Mouse (Mus musculus): ENCODE data around the gene Foxj3. TPM values are rescaled to one million over a fixed set of nuclear protein-coding genes. Genes with fewer than 3 reads are reported as not detected.
A peak's percentile ranks its signal among the peaks of the same experiment; 100 is the strongest.

The Foxj3 gene
- polyA plus RNA-seq, 1 experiment: 9.3 TPM

DNA sequence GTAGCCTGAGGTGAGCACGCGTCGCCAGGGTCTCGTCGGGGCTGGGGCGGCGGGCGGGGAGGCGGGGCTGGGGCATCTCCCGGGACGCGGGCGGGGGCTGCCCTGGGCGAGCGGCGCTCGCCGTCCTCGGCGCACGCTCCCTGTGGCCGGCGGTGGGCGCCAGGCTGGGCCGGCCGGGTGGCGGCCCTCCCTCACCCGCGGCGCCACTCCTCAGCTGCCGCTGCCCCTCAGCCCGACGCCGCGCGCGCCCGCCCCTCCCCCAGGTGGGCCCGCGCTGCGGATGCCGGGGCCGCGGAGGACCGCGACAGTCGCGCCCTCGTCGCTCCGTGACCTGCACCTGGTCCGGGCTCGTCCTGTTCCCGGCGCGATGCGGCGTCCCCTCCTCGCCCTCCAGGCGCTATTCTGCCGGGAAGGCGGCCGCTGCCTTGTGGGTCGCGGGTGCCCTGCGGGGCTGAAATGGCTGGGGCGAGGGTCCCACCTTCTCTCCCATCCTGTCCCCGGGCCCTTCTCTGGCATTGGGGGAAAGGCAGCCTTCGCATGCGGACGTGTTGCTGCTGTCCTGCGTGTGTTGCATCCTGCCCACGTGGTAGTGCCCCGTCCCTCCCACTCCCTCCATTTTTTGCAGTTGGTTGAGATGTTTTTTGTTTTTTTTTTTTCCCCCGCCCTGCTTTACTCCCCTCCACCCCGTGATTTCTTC is 3.2 kb downstream of the Foxj3 start:
- Histone ChIP-seq H3K4me3 (ENCODE audit: insufficient read depth, poor library complexity, severe bottlenecking) (peak overlapping the region; percentile 78), H3K36me3 (ENCODE audit: control insufficient read depth, insufficient read depth) (no peaks in the 10 kb centered on the region), H3K79me3 (ENCODE audit: low read depth) (peaks cover 45% of the 10 kb centered on the region), H3K79me2 (ENCODE audit: control insufficient read depth, insufficient read depth) (peaks cover 55% of the 10 kb centered on the region), H3K27me3 (ENCODE audit: control insufficient read depth, insufficient read depth, insufficient read length) (no peaks in the 10 kb centered on the region), H3ac (ENCODE audit: control insufficient read depth, insufficient read length, low read depth) (peak overlapping the region; percentile 88)
- no peak for TF ChIP-seq MYOG (IDR thresholded peaks at IDR 0.05; ENCODE audit: control insufficient read depth, extremely low read depth, insufficient read length)
- no peak for TF ChIP-seq MYOD1 (IDR thresholded peaks at IDR 0.05; ENCODE audit: control insufficient read depth, insufficient read length, low read depth)
- no peak for TF ChIP-seq FOSL1 (IDR thresholded peaks at IDR 0.05; ENCODE audit: insufficient read depth, low read length, poor library complexity, severe bottlenecking)
- TF ChIP-seq MAX (IDR thresholded peaks at IDR 0.05): peak; percentile 83
- peak; percentile 75 for TF ChIP-seq USF1 (IDR thresholded peaks at IDR 0.05; ENCODE audit: low read depth)

GRCm38 (mm10) chr4:119540533-119540890 is 3.7 kb downstream of the Foxj3 start:
- H3K27me3 ChIP-seq (ENCODE audit: control insufficient read depth, insufficient read depth, insufficient read length): no peaks in the 10 kb centered on the region
- TF ChIP-seq USF1 (IDR thresholded peaks at IDR 0.05; ENCODE audit: low read depth) (no peak), MYOD1 (IDR thresholded peaks at IDR 0.05; ENCODE audit: control insufficient read depth, insufficient read length, low read depth) (no peak), MYOG (IDR thresholded peaks at IDR 0.05; ENCODE audit: control insufficient read depth, extremely low read depth, insufficient read length) (no peak), MAX (IDR thresholded peaks at IDR 0.05) (no peak)
- H3K4me3 ChIP-seq (ENCODE audit: insufficient read depth, poor library complexity, severe bottlenecking): peak overlapping the region; percentile 78
- peak overlapping the region; percentile 22 for H3ac ChIP-seq (ENCODE audit: control insufficient read depth, insufficient read length, low read depth)
- H3K79me3 ChIP-seq (ENCODE audit: low read depth): peaks cover 50% of the 10 kb centered on the region
- peaks cover 61% of the 10 kb centered on the region for H3K79me2 ChIP-seq (ENCODE audit: control insufficient read depth, insufficient read depth)
- no peaks in the 10 kb centered on the region for H3K36me3 ChIP-seq (ENCODE audit: control insufficient read depth, insufficient read depth)

DNA sequence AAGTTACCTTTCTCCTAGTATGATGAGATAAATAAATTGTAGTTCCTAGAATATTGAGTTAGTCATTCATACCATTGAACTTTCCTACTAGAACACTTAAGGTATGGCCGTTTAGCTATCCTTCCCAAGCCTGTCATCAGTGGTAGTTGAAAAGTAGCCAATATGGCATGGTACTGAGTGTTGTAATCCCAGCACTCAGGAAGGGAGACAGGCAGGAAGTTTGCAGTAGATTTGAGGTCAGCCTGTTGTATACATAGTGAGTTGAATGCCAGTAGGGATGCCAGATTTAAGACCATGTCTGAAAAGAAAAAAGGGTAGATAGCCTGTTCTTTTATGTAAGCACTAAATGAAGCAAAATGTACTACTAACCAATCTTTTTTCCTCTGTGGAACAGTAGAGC is 14.1 kb downstream of the Foxj3 start:
- Histone ChIP-seq H3ac (ENCODE audit: control insufficient read depth, insufficient read length, low read depth) (no peak overlapping the region), H3K36me3 (ENCODE audit: control insufficient read depth, insufficient read depth) (peaks cover 7% of the 10 kb centered on the region), H3K79me2 (ENCODE audit: control insufficient read depth, insufficient read depth) (peaks cover 100% of the 10 kb centered on the region), H3K27me3 (ENCODE audit: control insufficient read depth, insufficient read depth, insufficient read length) (no peaks in the 10 kb centered on the region), H3K4me3 (ENCODE audit: insufficient read depth, poor library complexity, severe bottlenecking) (no peak overlapping the region), H3K79me3 (ENCODE audit: low read depth) (peaks cover 92% of the 10 kb centered on the region)
- TF ChIP-seq MYOG (IDR thresholded peaks at IDR 0.05; ENCODE audit: control insufficient read depth, extremely low read depth, insufficient read length) (no peak), FOSL1 (IDR thresholded peaks at IDR 0.05; ENCODE audit: insufficient read depth, low read length, poor library complexity, severe bottlenecking) (no peak), CEBPB (IDR thresholded peaks at IDR 0.05; ENCODE audit: low read depth) (no peak), MYOD1 (IDR thresholded peaks at IDR 0.05; ENCODE audit: control insufficient read depth, insufficient read length, low read depth) (no peak), MAX (IDR thresholded peaks at IDR 0.05) (no peak), CTCF (IDR thresholded peaks at IDR 0.05; ENCODE audit: control insufficient read depth, insufficient read depth, insufficient read length) (no peak)

GRCm38 (mm10) chr4:119555466-119555865 is 18.7 kb downstream of the Foxj3 start:
- peaks cover 4% of the 10 kb centered on the region for H3K36me3 ChIP-seq (ENCODE audit: control insufficient read depth, insufficient read depth)
- no peak for TF ChIP-seq CTCF (IDR thresholded peaks at IDR 0.05; ENCODE audit: control insufficient read depth, insufficient read depth, insufficient read length)
- TF ChIP-seq FOSL1 (IDR thresholded peaks at IDR 0.05; ENCODE audit: insufficient read depth, low read length, poor library complexity, severe bottlenecking): no peak
- TF ChIP-seq MYOD1 (IDR thresholded peaks at IDR 0.05; ENCODE audit: control insufficient read depth, insufficient read length, low read depth): no peak
- TF ChIP-seq USF1 (IDR thresholded peaks at IDR 0.05; ENCODE audit: low read depth): no peak
- no peak for TF ChIP-seq CEBPB (IDR thresholded peaks at IDR 0.05; ENCODE audit: low read depth)
- TF ChIP-seq MYOG (IDR thresholded peaks at IDR 0.05; ENCODE audit: control insufficient read depth, extremely low read depth, insufficient read length): no peak
- TF ChIP-seq MAX (IDR thresholded peaks at IDR 0.05): no peak
- H3ac ChIP-seq (ENCODE audit: control insufficient read depth, insufficient read length, low read depth): no peak overlapping the region

DNA sequence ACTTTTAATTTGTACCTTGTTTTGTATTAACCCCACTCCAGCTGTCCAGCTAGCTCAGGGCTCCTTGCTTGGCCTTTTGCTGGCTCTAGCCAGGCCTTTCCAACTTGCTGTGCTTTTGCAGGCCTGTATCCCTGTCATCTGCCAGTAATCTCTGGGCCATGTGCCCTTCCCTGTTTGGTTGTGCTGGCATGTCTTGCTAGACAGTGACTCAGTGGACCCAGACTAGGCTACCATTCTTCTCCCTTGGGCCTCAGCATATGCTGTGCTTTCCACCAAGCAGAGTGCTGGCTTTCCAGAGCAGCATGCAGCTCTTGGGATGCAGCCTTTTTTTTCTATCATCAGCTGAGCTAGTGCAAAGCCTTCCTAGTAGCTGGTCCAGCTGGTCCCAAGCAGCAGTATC is 26.3 kb downstream of the Foxj3 start:
- H3K27me3 ChIP-seq (ENCODE audit: control insufficient read depth, insufficient read depth, insufficient read length): no peaks in the 10 kb centered on the region
- H3K79me2 ChIP-seq (ENCODE audit: control insufficient read depth, insufficient read depth): peaks cover 92% of the 10 kb centered on the region
- no peak overlapping the region for H3K4me3 ChIP-seq (ENCODE audit: insufficient read depth, poor library complexity, severe bottlenecking)
- H3ac ChIP-seq (ENCODE audit: control insufficient read depth, insufficient read length, low read depth): no peak overlapping the region
- TF ChIP-seq FOSL1 (IDR thresholded peaks at IDR 0.05; ENCODE audit: insufficient read depth, low read length, poor library complexity, severe bottlenecking) (no peak), MYOD1 (IDR thresholded peaks at IDR 0.05; ENCODE audit: control insufficient read depth, insufficient read length, low read depth) (no peak), CEBPB (IDR thresholded peaks at IDR 0.05; ENCODE audit: low read depth) (no peak), MAX (IDR thresholded peaks at IDR 0.05) (no peak), MYOG (IDR thresholded peaks at IDR 0.05; ENCODE audit: control insufficient read depth, extremely low read depth, insufficient read length) (no peak)
- H3K79me3 ChIP-seq (ENCODE audit: low read depth): peaks cover 80% of the 10 kb centered on the region
- H3K36me3 ChIP-seq (ENCODE audit: control insufficient read depth, insufficient read depth): peaks cover 19% of the 10 kb centered on the region

More at GRCm38 (mm10) chr4:119555466-119555865, 18.7 kb downstream of the Foxj3 start:
- Histone ChIP-seq H3K4me3 (ENCODE audit: insufficient read depth, poor library complexity, severe bottlenecking) (no peak overlapping the region), H3K27me3 (ENCODE audit: control insufficient read depth, insufficient read depth, insufficient read length) (no peaks in the 10 kb centered on the region), H3K79me3 (ENCODE audit: low read depth) (peaks cover 96% of the 10 kb centered on the region), H3K79me2 (ENCODE audit: control insufficient read depth, insufficient read depth) (peaks cover 100% of the 10 kb centered on the region)

DNA sequence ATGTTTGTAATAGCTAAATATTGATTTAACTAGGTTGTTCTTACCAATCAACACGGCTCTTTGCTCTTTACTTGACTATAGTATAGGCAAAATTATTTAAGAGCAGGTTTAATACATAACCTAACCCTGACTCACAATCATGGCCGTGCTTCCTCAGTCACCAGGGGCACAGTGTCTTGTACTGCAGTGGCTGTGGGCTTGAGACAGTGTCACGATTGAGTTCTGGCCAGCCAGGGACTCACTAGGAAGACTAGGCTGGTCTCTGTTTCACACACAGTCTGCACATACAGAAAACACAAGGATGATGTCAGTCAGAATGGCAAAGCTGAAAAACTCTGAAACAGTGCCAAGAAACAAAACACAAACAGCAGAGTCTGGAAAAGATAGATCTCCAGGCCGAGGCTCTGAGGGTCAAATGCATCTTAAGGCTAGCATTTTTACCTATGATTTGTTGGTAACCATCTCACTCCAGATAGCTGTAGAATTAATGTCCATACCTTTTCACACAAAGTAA is 29.6 kb downstream of the Foxj3 start:
- no peak overlapping the region for H3K4me3 ChIP-seq (ENCODE audit: insufficient read depth, poor library complexity, severe bottlenecking)
- TF ChIP-seq FOSL1 (IDR thresholded peaks at IDR 0.05; ENCODE audit: insufficient read depth, low read length, poor library complexity, severe bottlenecking) (no peak), MYOD1 (IDR thresholded peaks at IDR 0.05; ENCODE audit: control insufficient read depth, insufficient read length, low read depth) (no peak), USF1 (IDR thresholded peaks at IDR 0.05; ENCODE audit: low read depth) (no peak)
- H3K79me2 ChIP-seq (ENCODE audit: control insufficient read depth, insufficient read depth): peaks cover 92% of the 10 kb centered on the region
- no peak overlapping the region for H3ac ChIP-seq (ENCODE audit: control insufficient read depth, insufficient read length, low read depth)
- peaks cover 16% of the 10 kb centered on the region for H3K36me3 ChIP-seq (ENCODE audit: control insufficient read depth, insufficient read depth)
- no peaks in the 10 kb centered on the region for H3K27me3 ChIP-seq (ENCODE audit: control insufficient read depth, insufficient read depth, insufficient read length)
- peaks cover 76% of the 10 kb centered on the region for H3K79me3 ChIP-seq (ENCODE audit: low read depth)

Data from C2C12 (cell line).